Mouse (Mus musculus) midbrain, embryonic 12.5 days (tissue): Measurements from ENCODE around the gene Gm21118. TPM values are rescaled to one million over a fixed set of nuclear protein-coding genes. Genes with fewer than 3 reads are reported as not detected.
"Not testable (repeated sequence)": the region's sequence is repeated elsewhere in the genome, so short reads cannot be mapped to it uniquely, and the experiment has no call there.

Experiments used
- ATAC-seq: fragments of 200-750 bp; cut with Nextera tagmentation; 2 replicates; pipeline ENCODE4 v1.8.0; 2017; ENCODE audit warnings: low read depth, moderate TSS enrichment, moderate library complexity; ENCODE audit not compliant: low FRiP score
- H3K27ac ChIP-seq: fragments of 300-500 bp; sonication (generic); replicated peaks from 2 replicates; pipeline ENCODE4 v1.5.1; 2016; ENCODE audit warnings: mild to moderate bottlenecking
- H3K27me3 ChIP-seq: fragments of 300-500 bp; sonication (generic); 2 replicates; pipeline ENCODE4 v1.6.1; 2016; ENCODE audit warnings: mild to moderate bottlenecking
- H3K36me3 ChIP-seq: fragments of 300-500 bp; sonication (generic); 2 replicates; pipeline ENCODE4 v1.6.1; 2016
- H3K4me1 ChIP-seq: fragments of 300-500 bp; sonication (generic); 2 replicates; pipeline ENCODE4 v1.6.1; 2016
- H3K4me2 ChIP-seq: fragments of 300-500 bp; sonication (generic); replicated peaks from 2 replicates; pipeline ENCODE4 v1.6.1; 2016; ENCODE audit warnings: mild to moderate bottlenecking, moderate library complexity
- H3K4me3 ChIP-seq: fragments of 300-500 bp; sonication (generic); 2 replicates; pipeline ENCODE4 v1.5.1; 2016; ENCODE audit warnings: mild to moderate bottlenecking
- H3K9ac ChIP-seq: fragments of 300-500 bp; sonication (generic); replicated peaks from 2 replicates; pipeline ENCODE4 v1.6.1; 2016; ENCODE audit warnings: mild to moderate bottlenecking, moderate library complexity
- H3K9me3 ChIP-seq: fragments of 300-500 bp; sonication (generic); 2 replicates; pipeline ENCODE4 v1.6.1; 2016; ENCODE audit warnings: mild to moderate bottlenecking
- WGBS: fragments of 180-500 bp; shearing (Covaris S2); methylation state at CpG from one replicate; pipeline ENCODE4 v1.1.7; 2016; 5-methylcytosine and 5-hydroxymethylcytosine counted together
- polyA plus RNA-seq: library from polyadenylated mRNA; unstranded; fragments of >200 nt; fragmentation: Nextera tagmentation; extraction: Ambion mirVana; gene quantifications from 2 replicates; pipeline ENCODE4 v1.2.1, GENCODE M21; 2016

Gene Gm21118
- polyA plus RNA-seq = not detected in 2 replicates

- not testable (repeated sequence) for H3K36me3 ChIP-seq, H3K27me3 ChIP-seq, ATAC-seq, H3K4me2 ChIP-seq, H3K9ac ChIP-seq, H3K4me3 ChIP-seq, H3K27ac ChIP-seq, H3K9me3 ChIP-seq, H3K4me1 ChIP-seq
- no CpG with 5 or more reads among the region's 4 CpGs for WGBS
These were observed at the start of gene Gm21118 for GRCm38 (mm10) chrY:70273542-70273941. Gene Gm21118 (minus strand): TSS chrY:70273642.

DNA sequence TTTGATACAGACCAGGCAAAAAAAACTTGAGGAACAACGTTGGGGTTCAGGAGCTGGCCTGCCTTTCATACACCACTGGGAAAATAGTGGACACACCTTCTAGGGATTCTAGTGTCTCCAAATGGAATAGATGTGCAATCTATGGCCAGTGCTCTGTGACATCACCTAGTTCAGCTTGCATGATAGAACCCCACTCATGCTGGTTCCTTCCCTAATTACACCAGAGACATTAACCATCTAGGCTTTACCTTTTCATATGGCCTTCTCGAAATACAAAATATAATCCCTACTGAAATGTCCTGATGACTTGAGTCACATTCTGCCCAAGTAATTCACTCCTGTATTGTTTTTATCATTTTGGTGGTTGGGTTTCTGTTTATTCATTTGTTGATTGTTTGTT, 29.7 kb upstream of the Gm21118 start, which contains the start of the genes Gm29423 and Gm29644:
Gene Gm29423 (minus strand): TSS at position 101 of the 400 bp plus-strand sequence.
Gene Gm29644 (minus strand): TSS at position 157 of the 400 bp plus-strand sequence.
- WGBS = no CpG with 5 or more reads among the region's 2 CpGs

More for the DNA sequence above, 29.7 kb upstream of the Gm21118 start, which contains the start of the genes Gm29423 and Gm29644:
- H3K9ac ChIP-seq, H3K36me3 ChIP-seq, H3K4me2 ChIP-seq, H3K27me3 ChIP-seq, H3K4me3 ChIP-seq, ATAC-seq, H3K27ac ChIP-seq, H3K9me3 ChIP-seq, H3K4me1 ChIP-seq: not testable (repeated sequence)

Other genes with a start within 250 kb of the Gm21118 start
- not detected in 2 replicates for gene Gm29423, start 29.6 kb upstream of the Gm21118 start, polyA plus RNA-seq
- not detected in 2 replicates for gene Gm29644, start 29.7 kb upstream of the Gm21118 start, polyA plus RNA-seq
- gene Gm20888, start 168.2 kb upstream of the Gm21118 start, polyA plus RNA-seq = not detected in 2 replicates